Mouse (Mus musculus): Measurements from ENCODE around the gene Pnck. TPM values are rescaled to one million over a fixed set of nuclear protein-coding genes. Genes with fewer than 3 reads are reported as not detected.

Pnck gene
- polyA plus RNA-seq, 1 experiment: not detected

- no peaks in the 10 kb centered on the region for H3K9me3 ChIP-seq
- TF ChIP-seq FLI1 (IDR thresholded peaks at IDR 0.05; ENCODE audit: low read length) (no peak), GATA1 (IDR thresholded peaks at IDR 0.05; ENCODE audit: borderline replicate concordance, low read length) (no peak)
- H3K27me3 ChIP-seq (replicated peaks): peaks cover 48% of the 10 kb centered on the region
- H3K4me3 ChIP-seq (replicated peaks): no peak overlapping the region
- H3K36me3 ChIP-seq (replicated peaks; ENCODE audit: low read length): no peaks in the 10 kb centered on the region
- no peaks in the 10 kb centered on the region for H3K4me1 ChIP-seq
These were observed 46.3 kb downstream of the Pnck start for GRCm38 (mm10) chrX:73613665-73614064.

Other genes starting within 250 kb of the Pnck start
- not detected in 2 replicates for gene Zfp92, start 249.0 kb downstream of the Pnck start, polyA plus RNA-seq (2012; ENCODE audit: insufficient read depth, low replicate concordance)
- gene Trex2, start 224.8 kb downstream of the Pnck start, polyA plus RNA-seq (2012; ENCODE audit: insufficient read depth, low replicate concordance): not detected in 2 replicates
- gene Haus7, start 201.1 kb downstream of the Pnck start, polyA plus RNA-seq (2012; ENCODE audit: insufficient read depth, low replicate concordance): 4.9 TPM in 1 of 2 replicates, not detected in the other
- not detected in 2 replicates for gene Bgn, start 176.5 kb downstream of the Pnck start, polyA plus RNA-seq (2012; ENCODE audit: insufficient read depth, low replicate concordance)
- gene Atp2b3, start 157.0 kb downstream of the Pnck start, polyA plus RNA-seq (2012; ENCODE audit: insufficient read depth, low replicate concordance): 0.13 TPM in 1 of 2 replicates, not detected in the other
- gene Dusp9, start 20.7 kb downstream of the Pnck start, polyA plus RNA-seq (2012; ENCODE audit: insufficient read depth, low replicate concordance): 0.57 and 1.4 TPM in 2 replicates
- gene Slc6a8, start 13.0 kb upstream of the Pnck start, polyA plus RNA-seq (2012; ENCODE audit: insufficient read depth, low replicate concordance): 0.78 and 3.9 TPM in 2 replicates
- gene Bcap31, start 56.1 kb upstream of the Pnck start, polyA plus RNA-seq (2012; ENCODE audit: insufficient read depth, low replicate concordance): 18.5 and 52.2 TPM in 2 replicates
- 35.2 and 45.1 TPM in 2 replicates for gene Abcd1, start 56.5 kb upstream of the Pnck start, polyA plus RNA-seq (2012; ENCODE audit: insufficient read depth, low replicate concordance)
- 1.2 and 3.1 TPM in 2 replicates for gene Plxnb3, start 97.0 kb upstream of the Pnck start, polyA plus RNA-seq (2012; ENCODE audit: insufficient read depth, low replicate concordance)
- 0.45 and 4.0 TPM in 2 replicates for gene Srpk3, start 114.3 kb upstream of the Pnck start, polyA plus RNA-seq (2012; ENCODE audit: insufficient read depth, low replicate concordance)
- 4.7 and 20.7 TPM in 2 replicates for gene Idh3g, start 126.8 kb upstream of the Pnck start, polyA plus RNA-seq (2012; ENCODE audit: insufficient read depth, low replicate concordance)
- gene Ssr4, start 126.9 kb upstream of the Pnck start, polyA plus RNA-seq (2012; ENCODE audit: insufficient read depth, low replicate concordance): 53.1 and 60.4 TPM in 2 replicates
- not detected in 2 replicates for gene Pdzd4, start 164.9 kb upstream of the Pnck start, polyA plus RNA-seq (2012; ENCODE audit: insufficient read depth, low replicate concordance)
- gene Avpr2, start 232.0 kb upstream of the Pnck start, polyA plus RNA-seq (2012; ENCODE audit: insufficient read depth, low replicate concordance): not detected in 2 replicates
- 0.96 TPM in 1 of 2 replicates, not detected in the other for gene L1cam, start 236.0 kb upstream of the Pnck start, polyA plus RNA-seq (2012; ENCODE audit: insufficient read depth, low replicate concordance)

All from megakaryocyte, embryonic 14.5 days (primary cell).